Mouse (Mus musculus) neural tube, embryonic 11.5 days (tissue): ENCODE data around the gene Fbln7. TPM values are rescaled to one million over a fixed set of nuclear protein-coding genes. Genes with fewer than 3 reads are reported as not detected.

Experiments
- ATAC-seq: fragments of 200-750 bp; cut with Nextera tagmentation; 2 replicates; pipeline ENCODE4 v1.8.0; 2017; ENCODE audit warnings: moderate number of reproducible peaks, mild to moderate bottlenecking, moderate TSS enrichment, moderate library complexity; ENCODE audit not compliant: insufficient read depth, low FRiP score, low TSS enrichment
- DNase-seq: peaks from one replicate; pipeline ENCODE4 v3.0.0-alpha.2; 2015; ENCODE audit warnings: low spot score
- H3K27ac ChIP-seq: fragments of 300-500 bp; sonication (generic); 2 replicates; pipeline ENCODE4 v1.5.1; 2014; ENCODE audit warnings: low read depth, mild to moderate bottlenecking, low read length
- H3K27me3 ChIP-seq: fragments of 300-500 bp; sonication (generic); 2 replicates; pipeline ENCODE4 v1.6.1; 2014; ENCODE audit warnings: mild to moderate bottlenecking, low read length, mixed read lengths; ENCODE audit not compliant: control insufficient read depth, insufficient read depth
- H3K36me3 ChIP-seq: fragments of 300-500 bp; sonication (generic); 2 replicates; pipeline ENCODE4 v1.6.1; 2014; ENCODE audit warnings: mild to moderate bottlenecking, low read length, moderate library complexity, mixed read lengths; ENCODE audit not compliant: control insufficient read depth, insufficient read depth
- H3K4me1 ChIP-seq: fragments of 300-500 bp; sonication (generic); 2 replicates; pipeline ENCODE4 v1.6.1; 2014; ENCODE audit warnings: low read length, mixed read lengths; ENCODE audit not compliant: control insufficient read depth, insufficient read depth
- H3K4me2 ChIP-seq: fragments of 300-500 bp; sonication (generic); 2 replicates; pipeline ENCODE4 v1.6.1; 2014; ENCODE audit warnings: low read depth, mild to moderate bottlenecking, moderate library complexity
- H3K4me3 ChIP-seq: fragments of 300-500 bp; sonication (generic); 2 replicates; pipeline ENCODE4 v1.5.1; 2014; ENCODE audit warnings: low read depth, low read length
- H3K9ac ChIP-seq: fragments of 300-500 bp; sonication (generic); 2 replicates; pipeline ENCODE4 v1.6.1; 2014; ENCODE audit warnings: mild to moderate bottlenecking, low read length
- H3K9me3 ChIP-seq: fragments of 300-500 bp; sonication (generic); 2 replicates; pipeline ENCODE4 v1.6.1; 2016; ENCODE audit warnings: low read length; ENCODE audit not compliant: control insufficient read depth
- WGBS: fragments of 180-500 bp; shearing (Covaris S2); extraction: QIAGEN DNeasy Blood & Tissue Kit; methylation state at CpG from one replicate; pipeline ENCODE4 v1.1.7; 2014; 5-methylcytosine and 5-hydroxymethylcytosine counted together
- polyA plus RNA-seq: library from polyadenylated mRNA; unstranded; fragments of >200 nt; fragmentation: Nextera tagmentation; extraction: Ambion mirVana; gene quantifications from 2 replicates; pipeline ENCODE4 v1.2.1, GENCODE M21; 2014

Gene Fbln7
- 1.9 and 2.0 TPM in 2 replicates for polyA plus RNA-seq

- Histone ChIP-seq H3K4me3 (peak within 1 kb of the TSS; percentile 43), H3K4me1 (no peaks in the 10 kb centered on the region), H3K4me2 (peak within 1 kb of the TSS; percentile 93), H3K36me3 (no peaks in the 10 kb centered on the region), H3K27ac (no peak within 1 kb of the TSS), H3K9ac (peak within 1 kb of the TSS; percentile 60), H3K9me3 (no peaks in the 10 kb centered on the region), H3K27me3 (no peaks in the 10 kb centered on the region)
- 89% methylated on average over 9 of the region's 9 CpGs for WGBS
- DNase-seq: no peak
- no peak for ATAC-seq
Measured at GRCm38 (mm10) chr2:128862636-128863035, at the start of gene Fbln7. TSS of gene Fbln7 (plus strand) at chr2:128862981.

- no peak overlapping the region for H3K4me2 ChIP-seq
- H3K4me1 ChIP-seq: 0 out of 2 replicates have a peak, but pooled peaks cover 2% of the 10 kb centered on the region
- H3K9ac ChIP-seq: no peak overlapping the region
- ATAC-seq (no peak), DNase-seq (no peak)
- no peak overlapping the region for H3K27ac ChIP-seq
- H3K36me3 ChIP-seq: no peaks in the 10 kb centered on the region
- H3K4me3 ChIP-seq: no peak overlapping the region
- H3K27me3 ChIP-seq: no peaks in the 10 kb centered on the region
- WGBS: 62% methylated on average over 1 of the region's 1 CpGs
- H3K9me3 ChIP-seq: no peaks in the 10 kb centered on the region
Measured at GRCm38 (mm10) chr2:128816311-128816710, 46.5 kb upstream of the Fbln7 start.

GRCm38 (mm10) chr2:128816916-128817315, 45.9 kb upstream of the Fbln7 start:
- Histone ChIP-seq H3K27ac (no peak overlapping the region), H3K9ac (no peak overlapping the region), H3K9me3 (no peaks in the 10 kb centered on the region), H3K4me1 (0 out of 2 replicates have a peak, but pooled peaks cover 2% of the 10 kb centered on the region), H3K36me3 (no peaks in the 10 kb centered on the region), H3K4me3 (peak overlapping the region; percentile 76), H3K4me2 (peak overlapping the region; percentile 75), H3K27me3 (no peaks in the 10 kb centered on the region)
- DNase-seq: no peak
- 53% methylated on average over 6 of the region's 6 CpGs for WGBS
- no peak for ATAC-seq

- 0% methylated on average over 7 of the region's 7 CpGs for WGBS
Measured at GRCm38 (mm10) chr2:128817387-128817785, 45.4 kb upstream of the Fbln7 start.

GRCm38 (mm10) chr2:128817786-128818681, 44.7 kb upstream of the Fbln7 start, which contains the start of gene Tmem87b:
TSS of gene Tmem87b (plus strand) at chr2:128818118.
- Histone ChIP-seq H3K36me3 (no peaks in the 10 kb centered on the region), H3K4me1 (0 out of 2 replicates have a peak, but pooled peaks cover 2% of the 10 kb centered on the region), H3K27ac (peak within 1 kb of the TSS; percentile 91), H3K4me3 (peak within 1 kb of the TSS; percentile 76), H3K4me2 (peak within 1 kb of the TSS; percentile 75), H3K9ac (peak within 1 kb of the TSS; percentile 86), H3K27me3 (no peaks in the 10 kb centered on the region), H3K9me3 (no peaks in the 10 kb centered on the region)
- ATAC-seq: peak; percentile 90
- peak; percentile 95 for DNase-seq
- under 1% methylated on average over 50 of the region's 59 CpGs for WGBS

More at GRCm38 (mm10) chr2:128817387-128817785, 45.4 kb upstream of the Fbln7 start:
- no peak overlapping the region for H3K9ac ChIP-seq
- H3K9me3 ChIP-seq: no peaks in the 10 kb centered on the region
- H3K27ac ChIP-seq: peak overlapping the region; percentile 65; the same call in 1 of the 2 replicates
- peak overlapping the region; percentile 76 for H3K4me3 ChIP-seq
- H3K36me3 ChIP-seq: no peaks in the 10 kb centered on the region
- peak; percentile 54; the same call in 1 of the 2 replicates for ATAC-seq
- 0 out of 2 replicates have a peak, but pooled peaks cover 2% of the 10 kb centered on the region for H3K4me1 ChIP-seq
- H3K4me2 ChIP-seq: peak overlapping the region; percentile 75
- no peak for DNase-seq
- H3K27me3 ChIP-seq: no peaks in the 10 kb centered on the region

- ATAC-seq (no peak), DNase-seq (no peak)
- Histone ChIP-seq H3K4me1 (0 out of 2 replicates have a peak, but pooled peaks cover 2% of the 10 kb centered on the region), H3K27me3 (no peaks in the 10 kb centered on the region), H3K36me3 (no peaks in the 10 kb centered on the region), H3K9ac (peak overlapping the region; percentile 86), H3K9me3 (no peaks in the 10 kb centered on the region), H3K4me3 (peak overlapping the region; percentile 76), H3K4me2 (peak overlapping the region; percentile 75), H3K27ac (peak overlapping the region; percentile 91)
- WGBS: 21% methylated on average over 14 of the region's 14 CpGs
Measured at GRCm38 (mm10) chr2:128818956-128819643, 43.7 kb upstream of the Fbln7 start.

- DNase-seq (no peak), ATAC-seq (no peak)
- no peaks in the 10 kb centered on the region for H3K9me3 ChIP-seq
- no peak overlapping the region for H3K4me3 ChIP-seq
- H3K4me2 ChIP-seq: no peak overlapping the region
- 0 out of 2 replicates have a peak, but pooled peaks cover 2% of the 10 kb centered on the region for H3K4me1 ChIP-seq
- 67% methylated on average over 2 of the region's 2 CpGs for WGBS
- no peaks in the 10 kb centered on the region for H3K36me3 ChIP-seq
- no peaks in the 10 kb centered on the region for H3K27me3 ChIP-seq
- H3K27ac ChIP-seq: no peak overlapping the region
- H3K9ac ChIP-seq: no peak overlapping the region
Measured at GRCm38 (mm10) chr2:128820631-128821030, 42.1 kb upstream of the Fbln7 start.

- H3K9ac ChIP-seq: no peak overlapping the region
- no peaks in the 10 kb centered on the region for H3K27me3 ChIP-seq
- H3K4me3 ChIP-seq: no peak overlapping the region
- no peak overlapping the region for H3K4me2 ChIP-seq
- H3K27ac ChIP-seq: no peak overlapping the region
- no peak for DNase-seq
- H3K9me3 ChIP-seq: no peaks in the 10 kb centered on the region
- H3K36me3 ChIP-seq: no peaks in the 10 kb centered on the region
- no peak for ATAC-seq
- H3K4me1 ChIP-seq: 0 out of 2 replicates have a peak, but pooled peaks cover 2% of the 10 kb centered on the region
- 96% methylated on average over 5 of the region's 5 CpGs for WGBS
Measured at GRCm38 (mm10) chr2:128823893-128824292, 38.9 kb upstream of the Fbln7 start.
